Mouse (Mus musculus): ENCODE measurements around the gene Cldn14. TPM values are rescaled to one million over a fixed set of nuclear protein-coding genes. Genes with fewer than 3 reads are reported as not detected.

Cldn14 gene
- polyA plus RNA-seq (2012; rRNA removed) = 0.04 TPM in 1 of 2 replicates, not detected in the other

DNA sequence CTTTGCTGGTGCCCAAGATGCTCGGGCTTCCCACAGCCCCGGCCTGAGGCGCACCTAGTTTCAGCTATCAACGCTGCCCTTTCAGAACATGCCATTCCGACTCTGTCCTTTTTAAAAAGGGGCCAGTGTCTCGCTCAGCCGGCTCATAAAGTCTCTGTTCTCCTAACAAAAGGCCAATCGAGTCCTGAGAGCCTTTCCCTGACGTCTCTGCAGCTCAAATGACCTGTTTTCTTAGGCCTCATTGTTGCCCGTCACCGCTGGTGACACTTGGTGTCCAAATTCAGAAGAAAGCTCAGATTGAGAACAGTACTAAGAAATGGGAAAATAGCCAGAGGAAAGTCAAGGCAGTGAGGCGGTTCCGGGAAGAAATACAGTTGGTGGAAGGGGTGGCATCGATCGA is at the start of gene Cldn14:
Gene Cldn14 (minus strand): TSS at position 101 of the 400 bp plus-strand sequence.

DNA sequence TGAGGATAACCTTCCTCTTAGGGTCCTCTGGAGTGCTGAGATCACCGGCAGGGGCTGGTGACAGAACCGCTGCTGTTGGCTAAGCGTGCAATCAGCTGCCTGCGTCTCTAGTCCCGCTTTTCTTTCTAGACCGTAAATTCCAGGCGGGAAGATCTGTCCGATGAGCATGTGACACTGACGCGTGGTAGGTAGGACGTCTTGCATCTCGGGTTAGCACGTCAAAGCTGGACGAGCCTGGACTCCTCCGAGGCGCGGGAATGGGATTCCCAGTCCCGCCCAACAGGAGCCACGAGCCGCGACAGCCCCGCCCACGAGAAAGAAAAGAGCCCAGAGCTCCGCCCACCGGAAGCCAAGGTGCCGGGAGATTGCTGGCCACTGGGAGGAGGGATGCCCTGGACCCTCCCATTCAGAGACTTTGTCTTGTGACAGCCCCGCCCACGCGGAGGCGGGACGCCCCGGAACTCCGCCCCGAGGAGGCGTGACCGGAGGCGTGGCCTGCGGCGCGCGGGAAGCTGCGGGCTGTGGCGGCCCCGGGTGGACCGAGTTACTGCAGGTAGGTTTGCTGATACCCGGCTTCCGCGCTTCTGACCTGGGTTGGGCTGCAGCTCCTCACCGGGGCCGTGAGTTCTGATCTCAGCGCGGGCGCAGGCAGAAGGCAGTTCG is 125.1 kb downstream of the Cldn14 start, which contains the start of gene Chaf1b:
Gene Chaf1b (plus strand): TSS at position 479 of the 663 bp plus-strand sequence.

Other genes with a start within 250 kb of the Cldn14 start
- 29.1 and 35.9 TPM in 2 replicates for gene Morc3, start 176.7 kb downstream of the Cldn14 start, polyA plus RNA-seq (2012; rRNA removed)
- gene Chaf1b, start 124.9 kb downstream of the Cldn14 start, polyA plus RNA-seq (2012; rRNA removed) = 54.7 and 57.5 TPM in 2 replicates
- 1.8 and 6.2 TPM in 2 replicates for gene Sim2, start 76.1 kb upstream of the Cldn14 start, polyA plus RNA-seq (2012; rRNA removed)